Mouse (Mus musculus) heart, adult 11 months (tissue): ENCODE data around the gene Arid4a.

Source experiments
- DNase-seq: peaks from one replicate; pipeline ENCODE4 v3.0.0; 2022

Gene Arid4a

DNA sequence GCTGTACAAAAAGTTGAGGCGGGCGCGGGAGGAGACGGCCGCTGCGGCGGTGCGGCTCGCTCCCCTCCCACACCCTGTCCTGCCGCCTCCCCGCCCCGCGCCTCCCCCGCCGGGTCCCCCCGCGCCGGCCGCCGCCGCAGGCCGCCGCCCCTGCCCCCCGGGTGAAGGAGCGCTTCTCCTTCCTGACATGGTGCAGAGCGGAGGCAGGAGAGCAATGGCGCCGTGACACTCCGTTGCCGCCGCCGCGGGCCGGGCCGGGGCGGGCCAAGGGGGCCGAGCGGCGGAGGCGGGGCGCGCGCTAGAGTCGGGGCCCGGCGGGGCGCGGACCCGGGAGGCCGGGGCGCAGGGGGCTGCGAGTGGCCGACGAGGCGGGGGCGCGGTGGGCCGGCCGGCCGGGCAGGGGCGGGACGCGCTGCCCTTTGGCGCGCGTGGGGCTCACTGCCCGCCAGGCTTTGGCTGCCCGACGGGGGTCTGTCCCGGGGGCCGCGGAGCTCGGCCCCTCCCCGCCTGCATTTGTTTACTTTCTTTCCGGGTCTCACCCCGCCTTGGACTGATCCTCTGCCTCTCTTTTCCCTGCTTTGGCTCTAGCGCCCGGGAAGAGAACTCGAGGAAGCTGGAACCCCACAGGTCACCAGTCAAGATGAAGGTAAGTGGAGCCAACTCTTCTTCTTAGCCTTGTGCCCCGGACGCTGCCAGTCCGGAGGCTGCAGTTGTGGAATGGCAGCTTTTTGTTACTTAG, 882 bp downstream of the Arid4a start:
- peak; percentile 98 for DNase-seq

DNA sequence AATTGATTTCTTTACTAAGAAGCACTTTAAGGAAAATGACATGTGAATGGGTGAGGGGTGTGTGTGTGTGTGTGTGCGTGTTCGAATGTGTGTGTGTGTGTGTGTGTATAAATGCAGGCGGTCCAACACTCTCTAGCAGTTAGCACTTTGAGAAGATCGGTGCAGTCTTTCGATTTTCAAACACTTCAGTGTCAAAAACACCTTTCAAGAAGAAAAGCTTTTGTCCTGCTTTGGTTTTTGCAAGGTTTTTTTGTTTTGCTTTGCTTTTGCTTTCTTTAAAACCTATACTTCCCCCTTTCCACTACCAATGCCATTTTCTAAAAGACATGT, 1.4 kb downstream of the Arid4a start:
- DNase-seq: no peak

DNA sequence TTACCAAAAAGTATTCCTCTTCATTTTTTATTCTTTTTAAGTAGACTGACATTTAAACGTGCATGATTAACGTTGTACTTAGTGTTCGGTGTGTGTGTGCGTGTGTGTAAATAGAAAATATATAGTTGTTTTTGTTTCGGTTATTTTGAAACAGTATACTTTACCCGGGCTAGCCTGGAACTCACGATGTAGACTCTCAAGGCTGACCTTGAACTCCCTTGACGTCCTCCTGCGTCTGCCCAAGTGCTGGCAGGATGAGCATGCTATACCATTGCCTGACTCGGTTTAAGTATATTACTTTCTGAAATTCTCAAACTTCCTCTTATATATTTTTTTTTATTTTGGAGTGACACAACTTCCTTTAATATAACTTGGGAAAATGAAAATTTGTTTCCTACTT, 2.0 kb downstream of the Arid4a start:
- DNase-seq: no peak

DNA sequence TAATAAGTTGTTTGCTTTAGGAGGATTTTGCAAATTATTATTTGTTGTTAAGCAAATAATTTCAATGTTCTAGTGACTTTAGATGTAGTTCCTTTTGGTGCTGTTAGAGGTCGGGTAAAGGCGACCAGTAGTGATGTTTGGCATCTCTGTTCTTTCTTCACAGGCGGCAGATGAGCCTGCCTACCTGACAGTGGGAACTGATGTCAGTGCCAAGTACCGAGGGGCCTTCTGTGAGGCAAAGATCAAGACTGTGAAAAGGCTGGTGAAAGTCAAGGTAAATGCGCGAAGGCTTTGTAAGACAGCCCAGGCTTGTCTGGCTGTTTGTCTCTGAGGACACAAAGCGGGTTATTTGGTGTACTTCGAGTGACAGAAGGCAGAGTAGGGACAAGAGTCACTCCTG, 3.4 kb downstream of the Arid4a start:
- DNase-seq: no peak

DNA sequence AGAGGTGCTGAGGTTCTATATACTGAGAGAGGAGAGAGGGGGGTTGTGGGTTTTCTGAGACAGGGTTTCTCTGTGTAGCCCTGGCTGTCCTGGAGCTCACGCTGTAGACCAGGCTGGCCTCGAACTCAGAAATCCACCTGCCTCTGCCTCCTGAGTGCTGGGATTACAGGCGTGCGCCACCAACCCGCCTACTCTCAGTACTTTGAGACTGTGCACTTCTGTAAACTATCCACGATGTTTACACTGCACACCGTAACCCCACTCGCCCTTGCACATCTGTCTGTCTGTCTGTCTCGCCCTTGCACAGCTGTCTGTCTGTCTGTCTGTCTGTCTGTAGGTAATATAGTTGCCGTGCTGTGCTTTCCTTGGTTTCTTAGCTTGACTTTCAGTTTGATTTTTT, 8.6 kb downstream of the Arid4a start:
- peak; percentile 62 for DNase-seq

DNA sequence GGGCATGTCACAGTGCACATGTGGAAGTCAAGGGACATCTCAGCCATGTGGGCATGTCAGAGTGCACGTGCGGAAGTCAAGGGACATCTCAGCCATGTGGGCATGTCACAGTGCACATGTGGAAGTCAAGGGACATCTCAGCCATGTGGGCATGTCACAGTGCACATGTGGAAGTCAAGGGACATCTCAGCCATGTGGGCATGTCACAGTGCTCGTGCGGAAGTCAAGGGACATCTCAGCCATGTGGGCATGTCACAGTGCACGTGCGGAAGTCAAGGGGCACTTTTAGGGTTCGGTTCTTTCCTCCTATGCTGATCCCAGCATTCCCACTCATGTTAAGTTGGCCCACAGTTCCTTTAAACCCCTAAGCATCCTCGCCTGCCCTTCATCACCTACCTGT, 12.5 kb downstream of the Arid4a start:
- DNase-seq: peak; percentile 55

DNA sequence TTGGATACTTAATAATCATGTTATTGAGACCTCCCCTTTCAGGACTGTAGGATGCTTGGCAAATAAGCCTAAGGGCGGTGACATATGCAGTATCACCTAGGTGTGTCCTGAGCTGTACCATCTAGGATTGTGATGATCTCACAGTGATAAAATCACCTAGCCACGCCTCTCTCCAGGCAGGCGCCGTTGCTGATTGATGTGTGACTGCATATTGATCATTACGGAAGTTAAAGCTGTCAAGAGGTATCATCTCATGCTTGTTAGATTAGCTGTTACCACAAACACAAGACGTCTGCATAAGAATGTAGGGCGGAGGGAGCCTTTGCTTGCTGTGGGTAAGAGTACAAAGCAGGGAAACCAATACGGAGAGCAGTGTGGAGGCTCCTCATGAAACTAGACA, 14.5 kb downstream of the Arid4a start:
- peak; percentile 48 for DNase-seq

DNA sequence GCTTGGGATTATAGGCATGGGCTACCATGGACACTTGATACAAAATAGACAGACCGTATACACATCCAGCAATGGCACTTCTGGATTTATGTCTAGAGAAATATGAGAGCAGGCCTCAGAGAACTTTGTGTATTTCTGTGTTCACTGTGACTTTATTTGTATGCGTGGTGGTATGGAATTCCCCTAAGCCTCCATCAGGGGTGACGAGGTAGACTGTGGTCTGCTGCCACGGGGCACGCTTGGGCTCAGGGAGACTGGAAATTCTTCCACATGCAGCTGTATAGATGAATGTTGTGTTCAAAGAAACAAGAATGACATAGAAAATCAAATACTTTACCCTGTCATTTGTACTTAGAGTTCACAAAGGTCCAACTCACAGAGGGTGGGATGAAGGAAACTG, 14.9 kb downstream of the Arid4a start:
- peak; percentile 37 for DNase-seq

DNA sequence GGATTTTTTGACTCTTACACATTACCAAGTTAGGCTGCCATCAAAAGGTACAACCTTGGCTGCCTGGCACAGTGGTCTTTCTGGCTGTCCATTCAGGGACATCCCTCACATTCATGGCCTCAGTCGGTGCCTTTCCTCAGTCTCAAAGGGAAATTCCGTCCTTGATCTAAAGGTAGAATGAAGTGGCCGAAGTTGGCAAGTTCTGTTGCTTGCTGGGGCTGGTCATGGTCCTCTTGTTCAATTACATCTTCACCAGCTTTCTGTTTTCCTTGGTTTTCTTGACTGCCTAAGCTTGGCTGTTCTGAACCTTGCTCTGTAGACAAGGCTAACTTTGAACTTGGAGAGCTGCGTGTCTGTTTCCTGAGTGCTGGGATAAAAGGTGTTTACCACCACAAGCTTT, 20.0 kb downstream of the Arid4a start:
- peak; percentile 64 for DNase-seq

DNA sequence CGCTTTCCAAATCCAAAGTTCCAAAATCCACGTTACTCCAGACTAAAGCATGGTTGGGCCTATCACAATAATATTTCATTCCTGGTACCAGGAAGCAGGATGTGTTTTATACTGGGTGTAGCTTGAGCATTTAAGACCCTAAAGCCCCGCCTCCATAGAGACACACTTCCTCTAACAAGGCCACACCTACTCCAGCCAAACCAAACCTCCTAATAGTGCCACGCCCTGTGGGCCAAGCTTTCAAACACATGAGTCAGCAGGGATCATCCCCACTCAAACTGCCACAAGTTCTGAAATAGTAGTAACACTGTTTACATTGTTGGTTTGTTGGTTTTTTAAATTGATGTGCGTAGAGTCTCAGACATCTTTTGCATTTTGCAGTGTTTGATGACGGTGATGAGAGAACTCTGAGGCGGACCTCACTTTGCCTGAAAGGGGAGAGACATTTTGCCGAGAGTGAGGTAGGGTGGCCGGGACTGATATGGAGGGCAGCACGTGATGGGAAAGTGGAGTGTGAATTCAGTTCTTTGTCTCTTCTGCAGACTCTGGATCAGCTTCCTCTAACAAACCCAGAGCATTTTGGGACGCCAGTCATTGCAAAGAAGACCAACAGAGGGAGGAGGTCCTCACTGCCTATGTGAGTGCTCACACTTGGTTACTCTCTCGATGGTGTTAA, 21.1 kb downstream of the Arid4a start:
- DNase-seq: peak; percentile 86

DNA sequence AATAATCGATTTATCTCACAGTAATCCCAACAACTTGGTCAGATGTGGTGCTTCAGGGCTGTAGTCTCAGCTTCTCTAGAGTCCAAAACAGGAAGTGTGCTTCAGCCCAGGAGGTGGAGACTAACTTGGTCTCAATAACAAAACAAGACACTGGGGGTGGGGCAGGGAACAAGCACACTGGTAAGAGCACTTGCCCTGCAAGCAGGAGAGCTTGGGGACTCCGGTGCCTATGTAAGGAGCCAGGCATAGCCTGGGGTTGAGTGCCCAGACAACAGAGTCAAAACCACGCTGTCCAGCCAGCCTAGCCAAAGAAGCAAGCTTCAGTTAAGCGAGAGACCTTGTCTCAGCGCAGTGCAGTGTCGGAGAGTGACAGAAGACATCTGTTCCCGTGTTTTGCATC, 24.7 kb downstream of the Arid4a start:
- peak; percentile 98 for DNase-seq

DNA sequence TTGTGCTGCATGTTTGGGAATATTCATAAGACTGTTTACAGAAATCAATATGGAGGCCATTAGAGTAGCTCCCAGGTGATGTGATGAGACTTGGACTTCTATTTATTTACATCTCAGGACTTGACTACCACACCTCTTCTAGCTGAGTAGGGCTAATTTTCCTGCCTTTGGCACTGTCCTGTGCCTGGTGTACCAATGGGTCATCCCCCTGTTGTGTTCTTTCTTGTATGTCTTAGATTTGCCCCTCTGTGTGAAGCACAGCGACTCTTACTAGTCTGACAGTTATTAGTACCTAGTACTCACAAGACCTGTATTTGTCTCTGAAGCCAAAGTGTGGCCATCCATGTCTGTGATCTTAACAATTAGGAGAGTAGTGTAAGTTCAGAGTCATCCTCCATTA, 26.7 kb downstream of the Arid4a start:
- DNase-seq: peak; percentile 76

DNA sequence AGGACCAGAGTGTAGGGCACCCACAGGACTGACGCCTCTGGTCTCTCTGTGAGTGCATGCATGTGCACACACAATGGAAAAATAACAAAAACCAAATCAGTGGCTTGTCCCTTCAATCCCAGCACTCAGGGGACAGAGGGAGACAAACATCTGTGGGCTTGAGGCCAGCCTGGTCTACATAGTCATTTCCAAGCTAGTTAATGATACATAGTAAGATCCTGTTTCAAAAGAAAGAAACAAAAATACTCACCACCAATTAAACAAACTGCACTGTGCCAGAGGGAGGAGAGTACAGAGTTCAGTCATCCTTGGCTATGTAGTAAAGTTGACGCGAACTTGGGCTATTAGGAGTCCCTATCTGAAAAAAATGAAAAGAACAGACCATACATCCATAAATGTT, 27.8 kb downstream of the Arid4a start:
- peak; percentile 36 for DNase-seq

DNA sequence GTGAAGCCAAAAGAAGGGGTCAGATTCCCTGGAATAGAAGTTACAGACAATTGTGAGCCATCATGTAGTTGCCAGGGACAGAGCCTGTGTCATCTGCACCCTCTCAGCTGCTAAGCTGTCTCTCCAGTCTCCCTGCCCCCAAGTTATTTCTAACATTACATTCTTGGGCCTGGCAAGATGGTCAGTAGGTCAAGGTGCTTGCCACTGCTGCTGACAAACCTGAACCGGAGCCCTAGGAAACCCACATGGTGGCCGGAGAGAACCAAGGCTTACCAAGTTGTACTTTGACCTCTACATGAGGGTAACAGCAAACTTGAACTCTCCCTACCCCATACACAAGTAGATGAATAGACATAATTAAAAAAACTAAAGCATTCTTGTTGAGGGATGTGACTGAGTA, 28.7 kb downstream of the Arid4a start:
- peak; percentile 80 for DNase-seq

DNA sequence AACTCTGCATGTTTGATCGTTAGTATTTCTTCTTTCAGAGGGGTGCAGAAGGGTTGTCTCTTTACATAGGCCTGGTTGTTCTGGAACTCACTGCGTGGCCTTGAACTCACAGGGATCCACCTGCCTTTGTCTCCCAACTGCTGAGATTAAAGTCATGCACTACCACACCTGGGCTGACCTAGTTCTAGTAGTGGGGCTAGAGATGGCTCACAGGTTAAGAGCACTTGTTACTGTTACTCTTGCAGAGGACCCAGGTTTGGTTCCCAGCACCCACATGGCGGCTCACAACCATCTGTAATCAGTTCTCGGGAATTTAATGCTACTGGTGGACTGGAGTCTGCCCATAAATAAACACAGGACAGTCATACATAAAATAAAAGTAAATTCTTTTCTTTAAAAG, 30.7 kb downstream of the Arid4a start:
- DNase-seq: peak; percentile 87

DNA sequence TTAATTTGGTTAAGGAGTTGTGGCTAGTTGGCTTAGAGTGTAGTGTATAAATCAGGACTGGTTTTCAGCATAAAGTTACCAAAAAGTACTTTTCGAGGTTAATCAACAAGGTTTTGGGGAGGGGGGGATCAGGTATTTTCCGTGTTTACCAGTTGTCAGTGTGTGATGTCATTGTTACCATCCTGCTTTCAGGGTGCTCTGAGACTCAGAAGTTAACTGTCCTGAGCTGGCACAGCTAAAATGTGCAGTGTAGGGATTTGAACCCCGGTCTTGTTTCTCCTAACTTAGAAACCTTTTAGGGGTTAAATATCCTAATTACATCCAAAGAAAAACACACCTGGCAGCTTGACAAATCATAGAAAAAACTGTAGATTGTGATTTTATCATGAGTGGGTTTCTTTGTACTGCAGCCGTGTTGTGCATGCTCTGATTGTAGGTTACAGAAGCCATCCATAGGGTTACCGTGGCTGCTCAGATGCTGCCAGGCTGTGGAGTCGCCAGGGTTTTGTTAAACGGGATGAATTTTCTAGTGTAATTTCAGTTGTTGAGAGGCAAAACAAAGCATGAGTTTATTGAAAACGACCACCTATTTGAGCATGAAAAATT, 31.8 kb downstream of the Arid4a start:
- DNase-seq: no peak

DNA sequence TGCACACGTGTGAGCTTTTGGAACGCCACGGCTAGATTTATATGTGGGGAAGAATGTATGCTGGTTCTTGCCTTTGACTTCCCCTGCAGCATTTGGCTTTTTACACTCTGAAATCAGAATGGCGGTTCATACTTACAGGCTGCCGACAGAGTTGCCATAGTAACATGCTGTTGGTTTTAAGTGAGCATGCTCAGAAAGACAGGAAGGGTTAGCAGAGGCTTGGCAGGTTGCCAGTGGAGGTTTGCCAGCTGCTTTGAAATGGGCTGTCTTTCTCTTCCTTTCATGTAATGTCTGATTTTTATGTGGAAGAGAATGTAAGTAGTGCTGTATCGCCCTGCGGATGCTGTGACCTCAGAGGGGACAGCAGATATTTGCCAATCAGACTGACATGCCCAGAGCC, 32.3 kb downstream of the Arid4a start:
- DNase-seq: peak; percentile 99

DNA sequence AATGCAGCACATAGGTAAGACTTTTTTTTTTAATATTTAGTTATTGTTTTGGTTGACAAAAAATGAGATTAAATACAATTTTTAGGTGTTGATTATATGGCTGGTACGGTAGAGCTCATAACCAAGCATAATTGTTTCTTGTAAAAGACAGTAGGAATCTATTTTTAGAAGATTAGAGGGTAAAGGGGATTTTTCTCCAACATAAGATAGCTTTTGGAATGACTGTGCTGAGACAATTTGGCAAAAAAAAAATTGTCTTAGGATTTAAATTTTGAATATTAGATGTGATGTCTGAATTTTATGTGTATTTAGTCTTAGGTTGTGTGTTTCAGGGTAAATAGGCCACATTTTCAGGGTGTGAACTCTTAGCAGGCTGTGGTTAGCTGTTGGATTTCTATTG, 32.8 kb downstream of the Arid4a start:
- no peak for DNase-seq

DNA sequence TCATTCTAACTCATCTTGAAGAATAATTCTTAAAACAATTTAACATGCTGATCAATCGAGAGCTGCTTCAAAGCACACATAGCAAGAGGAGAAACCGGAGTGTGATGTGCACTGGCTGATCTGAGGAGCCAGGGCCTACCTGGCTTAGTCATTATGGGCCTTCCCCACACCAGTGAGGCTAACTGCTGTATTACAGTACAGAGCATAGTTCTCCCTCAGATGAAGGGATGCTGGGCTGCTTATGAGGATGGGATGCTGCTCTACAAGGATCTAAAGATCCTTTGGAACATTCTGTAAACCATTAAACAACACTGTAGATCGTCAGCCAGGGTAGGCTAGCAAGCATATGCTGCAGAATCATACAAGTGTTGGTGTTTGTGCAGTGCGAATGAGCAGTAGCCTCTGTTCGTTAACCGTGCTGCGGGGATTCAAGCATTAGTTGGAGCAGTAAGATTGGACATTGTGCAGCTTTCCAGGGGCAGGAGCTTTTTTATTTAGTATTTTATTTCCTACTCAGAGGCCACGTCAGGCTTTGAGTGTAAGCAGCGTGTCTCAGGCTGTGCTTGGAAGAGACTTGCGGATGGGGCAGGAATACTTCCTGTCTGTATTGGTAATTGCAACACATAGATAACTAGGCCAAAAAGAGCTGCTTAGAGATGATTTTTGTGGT, 33.9 kb downstream of the Arid4a start:
- DNase-seq: peak; percentile 89

DNA sequence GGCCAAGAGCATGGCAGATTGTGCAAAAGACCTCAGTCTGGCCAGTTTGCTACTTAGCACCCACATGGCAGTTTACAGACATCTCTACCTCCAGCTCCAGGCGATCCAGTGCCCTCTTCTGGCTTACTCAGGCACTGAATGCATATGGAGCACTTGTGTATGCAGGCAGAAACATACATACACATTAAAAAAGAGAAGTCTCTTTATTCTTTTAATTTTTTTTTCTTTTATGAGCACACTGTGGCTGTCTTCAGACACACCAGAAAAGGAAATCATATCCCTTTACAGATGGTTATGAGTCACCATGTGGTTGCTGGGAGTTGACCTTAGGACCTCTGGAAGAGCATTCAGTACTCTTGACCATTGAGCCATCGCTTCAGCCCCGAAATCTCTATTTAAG, 35.3 kb downstream of the Arid4a start:
- DNase-seq: peak; percentile 93

DNA sequence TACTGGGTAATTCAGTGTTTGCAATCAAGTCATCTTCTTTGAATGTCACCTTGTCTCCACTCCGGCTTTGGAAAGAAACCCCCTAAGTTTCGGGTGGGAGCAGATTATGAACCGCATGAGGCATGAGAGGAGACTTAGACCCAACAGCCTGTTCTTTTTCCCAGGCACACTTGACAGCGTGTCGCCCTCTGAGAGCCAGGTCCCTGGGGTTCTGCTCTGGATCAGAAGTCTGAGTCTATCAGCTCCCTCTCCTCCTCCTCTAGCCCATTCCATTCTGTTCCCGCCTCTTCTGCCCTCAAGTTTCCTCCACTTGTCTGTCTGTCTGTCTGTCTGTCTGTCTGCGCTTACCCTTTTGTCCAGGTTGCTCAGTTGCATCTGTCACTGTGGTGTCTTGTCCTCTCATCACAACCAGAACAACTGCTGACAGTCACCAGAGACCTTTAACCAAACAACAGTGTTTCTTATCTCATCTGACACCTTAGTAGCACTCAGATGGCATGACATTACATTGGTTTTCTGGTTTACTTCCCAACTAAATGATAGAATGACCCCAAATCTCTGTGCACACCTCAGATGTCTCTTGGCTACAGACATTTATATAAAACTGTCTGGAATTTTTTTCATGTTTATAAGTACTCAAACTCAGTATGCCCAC, 36.7 kb downstream of the Arid4a start:
- peak; percentile 88 for DNase-seq

DNA sequence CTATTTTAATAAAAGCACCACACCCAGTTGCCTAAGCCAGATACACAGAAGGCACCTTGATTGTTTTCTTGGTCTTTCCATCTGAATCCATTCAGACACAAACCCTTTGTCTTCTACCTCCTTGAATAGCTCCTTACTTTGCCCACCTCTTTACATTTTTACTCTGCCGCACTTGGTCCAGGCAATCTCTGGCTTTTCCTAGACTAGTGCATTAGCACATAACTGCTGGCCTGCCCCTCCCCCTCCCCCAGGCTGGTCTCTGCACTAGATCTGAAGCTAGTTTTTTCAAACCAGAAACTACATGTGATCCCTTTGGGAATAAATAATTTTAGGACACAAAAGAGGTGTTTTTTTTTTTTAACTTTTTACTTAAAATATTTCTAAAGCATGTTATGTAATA, 37.2 kb downstream of the Arid4a start:
- peak; percentile 91 for DNase-seq

DNA sequence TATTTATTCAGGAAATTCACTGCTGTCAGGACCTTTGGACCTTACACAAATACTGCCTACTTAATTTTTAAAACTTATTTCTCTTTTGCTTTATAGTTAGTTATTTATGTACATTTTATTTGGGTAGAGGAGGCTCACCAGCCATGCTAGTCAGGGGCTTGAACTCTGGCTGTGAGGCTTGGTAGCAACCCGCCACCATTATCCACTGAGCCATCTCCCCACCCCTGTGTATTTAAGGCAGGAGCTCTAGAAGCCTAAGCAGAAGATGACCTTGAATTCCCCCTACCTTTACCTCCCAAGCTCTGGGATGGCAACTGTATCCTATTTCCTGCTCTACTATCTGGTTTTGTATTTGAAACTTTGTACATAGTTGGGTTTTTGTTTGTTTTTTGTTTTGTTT, 37.7 kb downstream of the Arid4a start:
- peak; percentile 86 for DNase-seq
